Mouse (Mus musculus): Measurements from ENCODE around the gene Slc25a22.

DNA sequence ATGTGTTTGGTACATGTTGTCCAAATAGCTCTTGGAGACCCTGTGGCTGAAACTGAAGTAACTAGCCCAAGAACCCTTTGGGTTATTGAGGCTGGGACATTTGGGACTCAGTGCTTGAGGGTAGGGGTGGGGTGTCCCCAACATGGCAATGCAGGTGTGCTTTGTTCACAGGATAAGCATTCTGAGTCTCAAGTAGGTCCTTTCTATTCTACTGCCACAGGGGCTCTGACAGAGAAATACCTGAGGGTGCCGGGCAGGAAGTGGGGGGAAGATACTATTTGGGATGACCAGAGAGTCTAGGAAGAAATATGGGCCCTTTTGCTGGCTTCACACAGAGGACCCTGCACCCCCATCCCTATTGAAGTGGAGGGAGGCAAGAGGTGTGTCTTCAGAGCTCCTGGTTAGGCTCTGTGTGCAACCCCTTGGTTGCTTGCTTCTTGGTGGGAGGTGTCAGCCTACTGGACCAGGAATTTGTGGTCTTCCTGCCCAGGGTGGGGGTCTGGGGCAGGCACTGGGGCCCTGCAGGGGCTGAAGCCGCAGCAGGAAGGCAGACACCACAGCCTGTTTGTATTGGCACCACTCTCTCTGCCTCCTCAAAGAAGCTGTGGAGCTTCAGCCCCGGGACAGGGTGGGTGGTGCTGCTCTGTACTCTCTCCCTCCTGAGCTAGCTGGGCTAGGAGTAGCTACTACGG lies 40.0 kb upstream of the Slc25a22 start:
- TF ChIP-seq CTCF (IDR thresholded peaks at IDR 0.05; ENCODE audit: borderline replicate concordance, insufficient read depth, low read depth, low read length) = no peak
- no peak for TF ChIP-seq POLR2A (IDR thresholded peaks at IDR 0.05; ENCODE audit: borderline replicate concordance, insufficient read depth, low read length)

Measured in cerebellum, adult 2 months (tissue).